Comparison of ENCODE assay signal across 10 mouse cellular contexts in genomic region chr2:16451666-16452009, GRCm38 (mm10).
DNase-seq lines count a peak whose midpoint lies in the region; ATAC-seq and TF ChIP-seq lines count a peak whose summit lies in the region.
"Had no signal": no experiment of that assay in that cellular context is flagged by ENCODE, and none has a peak within 500 bp of the region (broad histone marks: within the 10 kb centered on the region; RNA-seq: fewer than 3 reads in every experiment).

No protein-coding gene starts in this region.

- TF ChIP-seq POLR2A in heart, adult 2 months (IDR thresholded peaks at IDR 0.05; ENCODE audit: insufficient read depth, low read depth, low read length): no peak
- no peak for TF ChIP-seq POLR2A in embryonic fibroblast, embryonic 13.5 days (IDR thresholded peaks at IDR 0.05; ENCODE audit: low read depth, low read length)

- no peak for TF ChIP-seq CTCF in heart, adult 2 months (IDR thresholded peaks at IDR 0.05)
- no peak for TF ChIP-seq CTCF in embryonic fibroblast, embryonic 13.5 days (IDR thresholded peaks at IDR 0.05; ENCODE audit: borderline replicate concordance, insufficient read depth, low read length)

- no peak overlapping the region for H3K9ac ChIP-seq in heart, adult 2 months (ENCODE audit: low read depth, low read length)
- H3K9ac ChIP-seq in lung, embryonic 15.5 days: no peak overlapping the region
- no peak overlapping the region for H3K9ac ChIP-seq in stomach, embryonic 16.5 days (ENCODE audit: low read length)
- H3K9ac ChIP-seq: hindbrain, embryonic 13.5 days had no signal

- WGBS in heart, adult 2 months: 82% methylated on average over 4 of the region's 4 CpGs
- 80% methylated on average over 4 of the region's 4 CpGs for WGBS in lung, embryonic 15.5 days
- 75% methylated on average over 4 of the region's 4 CpGs for WGBS in stomach, embryonic 16.5 days

- H3K9me3 ChIP-seq in lung, embryonic 15.5 days: no peaks in the 10 kb centered on the region
- H3K9me3 ChIP-seq in stomach, embryonic 16.5 days (replicated peaks; ENCODE audit: control insufficient read depth, low read length): no peaks in the 10 kb centered on the region
- H3K9me3 ChIP-seq: hindbrain, embryonic 13.5 days; megakaryocyte, embryonic 14.5 days had no signal

- no peak for TF ChIP-seq EP300 in heart, adult 2 months (IDR thresholded peaks at IDR 0.05; ENCODE audit: insufficient read depth, low read depth, low read length)

- no peak overlapping the region for H3K4me3 ChIP-seq in heart, adult 2 months
- H3K4me3 ChIP-seq in lung, embryonic 15.5 days: no peak overlapping the region
- no peak overlapping the region for H3K4me3 ChIP-seq in embryonic fibroblast, embryonic 13.5 days (ENCODE audit: insufficient read depth, low read length)
- no peak overlapping the region for H3K4me3 ChIP-seq in stomach, embryonic 16.5 days (replicated peaks; ENCODE audit: low read length)
- H3K4me3 ChIP-seq: hindbrain, embryonic 13.5 days; megakaryocyte, embryonic 14.5 days had no signal

- peaks cover 3% of the 10 kb centered on the region; the same call in 1 of the 2 replicates for H3K4me1 ChIP-seq in heart, adult 2 months (ENCODE audit: control insufficient read depth, insufficient read depth, low read length)
- H3K4me1 ChIP-seq in lung, embryonic 15.5 days: peaks cover 19% of the 10 kb centered on the region
- H3K4me1 ChIP-seq in embryonic fibroblast, embryonic 13.5 days (ENCODE audit: control insufficient read depth, insufficient read depth, low read length): peaks cover 9% of the 10 kb centered on the region
- H3K4me1 ChIP-seq in stomach, embryonic 16.5 days (ENCODE audit: control insufficient read depth, insufficient read depth, low read length): peaks cover 9% of the 10 kb centered on the region; the same call in 1 of the 2 replicates

- no peaks in the 10 kb centered on the region for H3K79me2 ChIP-seq in heart, adult 2 months (replicated peaks; ENCODE audit: control insufficient read depth, insufficient read depth, low read length)

- H3K36me3 ChIP-seq in heart, adult 2 months (ENCODE audit: control insufficient read depth, insufficient read depth, low read length): no peaks in the 10 kb centered on the region
- H3K36me3 ChIP-seq in lung, embryonic 15.5 days: no peaks in the 10 kb centered on the region
- no peaks in the 10 kb centered on the region for H3K36me3 ChIP-seq in stomach, embryonic 16.5 days (ENCODE audit: control insufficient read depth, insufficient read depth, low read length)
- H3K36me3 ChIP-seq: hindbrain, embryonic 13.5 days had no signal

- H3K4me2 ChIP-seq in lung, embryonic 15.5 days: no peak overlapping the region
- H3K4me2 ChIP-seq in stomach, embryonic 16.5 days (ENCODE audit: low read depth, low read length): no peak overlapping the region
- H3K4me2 ChIP-seq: hindbrain, embryonic 13.5 days had no signal

- intact Hi-C loops in heart, adult 2 months (cut with DNase I): loop anchor here (10.0 kb wide), 1 partner anchor 463 kb away; no protein-coding TSS in a partner anchor

- no peak for ATAC-seq in lung, embryonic 15.5 days (ENCODE audit: borderline replicate concordance, extremely low read depth, low FRiP score, low TSS enrichment)
- ATAC-seq in stomach, embryonic 16.5 days (ENCODE audit: insufficient read depth, low FRiP score): peak; percentile 66; the same call in 1 of the 2 replicates

- H3K27ac ChIP-seq in heart, adult 2 months: peak overlapping the region; percentile 40; the same call in 1 of the 2 replicates
- 0 out of 2 replicates have a peak overlapping the region, but pooled peaks have one; percentile 4 for H3K27ac ChIP-seq in lung, embryonic 15.5 days
- peak overlapping the region; percentile 100 for H3K27ac ChIP-seq in embryonic fibroblast, embryonic 13.5 days (ENCODE audit: insufficient read depth, low read length)
- H3K27ac ChIP-seq in stomach, embryonic 16.5 days (ENCODE audit: low read length): peak overlapping the region; percentile 71
- H3K27ac ChIP-seq: hindbrain, embryonic 13.5 days had no signal

- no peaks in the 10 kb centered on the region for H3K27me3 ChIP-seq in heart, adult 2 months (ENCODE audit: control insufficient read depth, insufficient read depth, low read length)
- H3K27me3 ChIP-seq in lung, embryonic 15.5 days: no peaks in the 10 kb centered on the region
- H3K27me3 ChIP-seq in stomach, embryonic 16.5 days (ENCODE audit: control insufficient read depth, insufficient read depth, low read length): no peaks in the 10 kb centered on the region
- H3K27me3 ChIP-seq: hindbrain, embryonic 13.5 days; megakaryocyte, embryonic 14.5 days had no signal

- no peak for DNase-seq in heart, adult 2 months
- no peak for DNase-seq in heart, adult 8-10 months (ENCODE audit: low spot score)
- DNase-seq in lung, postnatal 10 days: no peak
- no peak for DNase-seq in thymus, postnatal 4 days
- DNase-seq: layer of hippocampus, adult 9-11 months had no signal

Comparison
In these comparisons a context has a peak if more than half of its experiments do, and no peak if none do; other contexts are left out.
1. H3K27ac ChIP-seq: peak in every context shown above with its lines; median percentile 100 in embryonic fibroblast, embryonic 13.5 days; 71 in stomach, embryonic 16.5 days; 40 in heart, adult 2 months; 4 in lung, embryonic 15.5 days.